Mouse (Mus musculus) spleen, postnatal 14 days (tissue): Measurements from ENCODE around the gene Mmrn1.

Experiments
- DNase-seq, 2 experiments: peaks; one replicate each; pipeline ENCODE4 v3.0.0; 2021 to 2022; ENCODE audit warnings: low spot score in 2 of 2

Gene Mmrn1

GRCm38 (mm10) chr6:60993386-60994108 lies 68.8 kb downstream of the Mmrn1 start:
- DNase-seq: no peak

- DNase-seq: no peak
Measured at GRCm38 (mm10) chr6:60994114-60994513, 69.3 kb downstream of the Mmrn1 start.

- DNase-seq: no peak
Measured at GRCm38 (mm10) chr6:60994521-60994920, 69.7 kb downstream of the Mmrn1 start.

- DNase-seq: no peak
Measured at GRCm38 (mm10) chr6:60995596-60995995, 70.8 kb downstream of the Mmrn1 start.

- no peak for DNase-seq
Measured at GRCm38 (mm10) chr6:60996328-60996727, 71.6 kb downstream of the Mmrn1 start.

GRCm38 (mm10) chr6:61001003-61001790 lies 76.4 kb downstream of the Mmrn1 start:
- DNase-seq: no peak

GRCm38 (mm10) chr6:61003916-61004765 lies 79.4 kb downstream of the Mmrn1 start:
- no peak for DNase-seq

- no peak for DNase-seq
Measured at GRCm38 (mm10) chr6:61013780-61014179, 89.0 kb downstream of the Mmrn1 start.

- no peak for DNase-seq
Measured at GRCm38 (mm10) chr6:61019689-61020088, 94.9 kb downstream of the Mmrn1 start.

GRCm38 (mm10) chr6:61020995-61021394 lies 96.2 kb downstream of the Mmrn1 start:
- DNase-seq: no peak

- no peak for DNase-seq
Measured at GRCm38 (mm10) chr6:61033251-61033650, 108.5 kb downstream of the Mmrn1 start.
